12 mouse cellular contexts compared by ENCODE assay signal in the genomic region with DNA sequence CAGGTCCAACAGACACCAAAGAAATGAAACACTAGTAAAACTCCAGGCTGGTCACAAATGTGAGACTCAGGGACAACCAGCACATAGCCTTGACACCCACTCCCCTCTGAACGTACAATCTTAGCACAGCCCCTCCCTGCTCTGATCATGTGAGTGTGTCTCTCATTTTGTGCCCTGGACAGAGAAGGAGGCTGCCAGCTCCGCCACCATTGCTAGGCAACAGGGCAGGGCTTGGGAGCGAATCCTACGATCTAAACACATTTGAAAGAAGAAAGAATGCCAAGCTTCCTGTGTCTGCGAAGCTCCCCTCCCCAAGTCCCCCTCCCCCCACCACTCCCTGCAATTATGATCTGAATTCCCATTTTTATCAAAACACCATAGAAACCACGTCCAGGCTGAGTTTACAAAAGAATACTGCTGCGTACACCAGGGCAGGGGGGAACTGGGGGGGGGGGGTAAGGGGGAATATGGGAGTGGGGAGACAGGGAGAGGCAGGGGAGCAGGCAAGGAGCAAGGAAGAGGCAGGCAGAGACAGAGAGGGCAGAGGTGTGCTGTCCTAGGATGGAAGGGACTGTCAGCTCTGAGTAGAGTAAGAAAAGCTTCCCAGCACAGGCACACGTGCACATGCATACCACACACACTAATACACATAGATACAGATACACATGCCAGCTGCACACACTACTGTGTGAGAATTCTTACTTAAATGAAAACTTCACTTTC. TPM values are rescaled to one million over a fixed set of nuclear protein-coding genes. Genes with fewer than 3 reads are reported as not detected.
DNase-seq lines count a peak whose midpoint lies in the region; ATAC-seq lines count a peak whose summit lies in the region.
"Had no signal": no experiment of that assay in that cellular context is flagged by ENCODE, and none has a peak within 500 bp of the region (broad histone marks: within the 10 kb centered on the region; RNA-seq: fewer than 3 reads in every experiment).

No protein-coding gene starts in this region.

- H3K4me3 ChIP-seq in forebrain, embryonic 16.5 days (replicated peaks; ENCODE audit: low read length): no peak overlapping the region; the same call in 1 of the 2 replicates
- no peak overlapping the region for H3K4me3 ChIP-seq in neural tube, embryonic 12.5 days
- H3K4me3 ChIP-seq: liver, embryonic 15.5 days had no signal

- H3K4me1 ChIP-seq in forebrain, embryonic 16.5 days (replicated peaks; ENCODE audit: control insufficient read depth, insufficient read depth, low read length): peaks cover 16% of the 10 kb centered on the region
- H3K4me1 ChIP-seq in neural tube, embryonic 12.5 days: peaks cover 10% of the 10 kb centered on the region
- H3K4me1 ChIP-seq: liver, embryonic 15.5 days had no signal

- H3K36me3 ChIP-seq in forebrain, embryonic 16.5 days (ENCODE audit: control insufficient read depth, insufficient read depth): no peaks in the 10 kb centered on the region
- no peaks in the 10 kb centered on the region for H3K36me3 ChIP-seq in neural tube, embryonic 12.5 days
- H3K36me3 ChIP-seq: liver, embryonic 15.5 days had no signal

- peak overlapping the region; percentile 33 for H3K9ac ChIP-seq in forebrain, embryonic 16.5 days (replicated peaks; ENCODE audit: low read depth, low read length)
- H3K9ac ChIP-seq in neural tube, embryonic 12.5 days: no peak overlapping the region
- H3K9ac ChIP-seq: liver, embryonic 15.5 days had no signal

- peaks cover 3% of the 10 kb centered on the region; the same call in 1 of the 2 replicates for H3K9me3 ChIP-seq in forebrain, embryonic 16.5 days (ENCODE audit: control insufficient read depth, low read length)
- H3K9me3 ChIP-seq in neural tube, embryonic 12.5 days: no peaks in the 10 kb centered on the region
- H3K9me3 ChIP-seq: liver, embryonic 15.5 days had no signal

- DNase-seq in layer of hippocampus, postnatal 36 days: peak; percentile 18 to 27
- DNase-seq in layer of hippocampus, postnatal 25 days (ENCODE audit: extremely low spot score in 1 of 2, low spot score in 1 of 2): no peak
- DNase-seq in embryo, embryonic 10.5 days (ENCODE audit: low spot score): peak; percentile 47
- DNase-seq in adrenal gland, postnatal 14 days: no peak
- DNase-seq in thymus, postnatal 4 days: no peak
- DNase-seq: adrenal gland, postnatal 25 days; heart, adult 18-20 months; thymus, adult 18-20 months had no signal

- H3K27me3 ChIP-seq in forebrain, embryonic 16.5 days (replicated peaks; ENCODE audit: control insufficient read depth, insufficient read depth, low read length): no peaks in the 10 kb centered on the region
- H3K27me3 ChIP-seq in neural tube, embryonic 12.5 days (replicated peaks): no peaks in the 10 kb centered on the region
- H3K27me3 ChIP-seq: liver, embryonic 15.5 days had no signal

- H3K27ac ChIP-seq in forebrain, embryonic 16.5 days (ENCODE audit: low read length): peak overlapping the region; percentile 82
- no peak overlapping the region for H3K27ac ChIP-seq in neural tube, embryonic 12.5 days
- H3K27ac ChIP-seq: liver, embryonic 15.5 days had no signal

- peak; percentile 92 for ATAC-seq in forebrain, embryonic 16.5 days
- ATAC-seq in neural tube, embryonic 12.5 days (ENCODE audit: low FRiP score, low read depth): peak; percentile 76; the same call in 1 of the 2 replicates
- ATAC-seq in cerebellum, adult (ENCODE audit: insufficient number of reproducible peaks, low FRiP score, low TSS enrichment): no peak

- peak overlapping the region; percentile 34 for H3K4me2 ChIP-seq in forebrain, embryonic 16.5 days (ENCODE audit: low read length)
- peak overlapping the region; percentile 39 for H3K4me2 ChIP-seq in neural tube, embryonic 12.5 days (replicated peaks)
- H3K4me2 ChIP-seq: liver, embryonic 15.5 days had no signal

- 1% methylated on average over 8 of the region's 8 CpGs for WGBS in forebrain, embryonic 16.5 days
- 24% methylated on average over 8 of the region's 8 CpGs for WGBS in neural tube, embryonic 12.5 days

RNA-seq across cellular contexts. Expression of gene Mrgbp, which starts 33.6 kb away (rescaled TPM):
- 10 to 100 TPM; 20.1 to 21.9 TPM for total RNA-seq in layer of hippocampus, postnatal 36 days (2021)
- 10 to 100 TPM; 17.8 to 21.2 TPM for total RNA-seq in layer of hippocampus, postnatal 25 days (2021)
- 49.3 and 50.6 TPM in 2 replicates for polyA plus RNA-seq in forebrain, embryonic 16.5 days (2015; fragmentation: Nextera tagmentation; extraction: Ambion mirVana)
- polyA plus RNA-seq in neural tube, embryonic 12.5 days (2016; fragmentation: Nextera tagmentation; extraction: Ambion mirVana): 38.9 and 45.5 TPM in 2 replicates
- total RNA-seq in adrenal gland, postnatal 14 days (2021): 19.5 and 21.7 TPM in 2 replicates

RNA-seq across cellular contexts. Expression of gene Ogfr, which starts 41.5 kb away (rescaled TPM):
- total RNA-seq in layer of hippocampus, postnatal 36 days (2021): 10 to 100 TPM; 39.7 to 43.8 TPM
- total RNA-seq in layer of hippocampus, postnatal 25 days (2021): 10 to 100 TPM; 43.2 to 45.6 TPM
- polyA plus RNA-seq in forebrain, embryonic 16.5 days (2015; fragmentation: Nextera tagmentation; extraction: Ambion mirVana): 81.8 and 85.5 TPM in 2 replicates
- 91.8 and 94.8 TPM in 2 replicates for polyA plus RNA-seq in neural tube, embryonic 12.5 days (2016; fragmentation: Nextera tagmentation; extraction: Ambion mirVana)
- 46.0 and 50.1 TPM in 2 replicates for total RNA-seq in adrenal gland, postnatal 14 days (2021)

RNA-seq across cellular contexts. Expression of gene Ntsr1, which starts 47.8 kb away (rescaled TPM):
- 1 to 10 TPM; 2.5 to 3.3 TPM for total RNA-seq in layer of hippocampus, postnatal 36 days (2021)
- 1 to 10 TPM; 4.4 TPM for total RNA-seq in layer of hippocampus, postnatal 25 days (2021)
- 13.2 and 13.4 TPM in 2 replicates for polyA plus RNA-seq in forebrain, embryonic 16.5 days (2015; fragmentation: Nextera tagmentation; extraction: Ambion mirVana)
- polyA plus RNA-seq in neural tube, embryonic 12.5 days (2016; fragmentation: Nextera tagmentation; extraction: Ambion mirVana): 0.28 and 0.32 TPM in 2 replicates
- total RNA-seq in adrenal gland, postnatal 14 days (2021): 0.08 TPM in 1 of 2 replicates, not detected in the other
- total RNA-seq: adrenal gland, postnatal 25 days; heart, adult 18-20 months had no signal

RNA-seq across cellular contexts. Expression of gene Col9a3, which starts 50.0 kb away (rescaled TPM):
- 10 to 100 TPM in 1 of 2 experiments, 1 to 10 TPM in 1; 9.3 to 13.9 TPM for total RNA-seq in layer of hippocampus, postnatal 36 days (2021)
- 10 to 100 TPM; 15.5 to 16.0 TPM for total RNA-seq in layer of hippocampus, postnatal 25 days (2021)
- polyA plus RNA-seq in forebrain, embryonic 16.5 days (2015; fragmentation: Nextera tagmentation; extraction: Ambion mirVana): 50.8 and 51.5 TPM in 2 replicates
- 52.2 and 56.5 TPM in 2 replicates for polyA plus RNA-seq in neural tube, embryonic 12.5 days (2016; fragmentation: Nextera tagmentation; extraction: Ambion mirVana)
- total RNA-seq in adrenal gland, postnatal 14 days (2021): 0.44 and 1.1 TPM in 2 replicates

Comparison
In these comparisons a context has a peak if more than half of its experiments do, and no peak if none do; other contexts are left out.
1. DNase-seq: peak in layer of hippocampus, postnatal 36 days (2 of 2) and embryo, embryonic 10.5 days (single experiment); none in layer of hippocampus, postnatal 25 days (0 of 2), adrenal gland, postnatal 14 days (single experiment) and thymus, postnatal 4 days (single experiment).